Mouse (Mus musculus) heart, adult 2 months (tissue): ENCODE results near the gene Il5ra. TPM values are rescaled to one million over a fixed set of nuclear protein-coding genes. Genes with fewer than 3 reads are reported as not detected.

Experiments used
- DNase-seq, 2 experiments: peaks; one replicate each; pipeline ENCODE4 v3.0.0; 2021
- H3K27ac ChIP-seq: fragments of 200-600 bp; 2 replicates; pipeline ENCODE4 v1.8.1; 2022
- H3K27me3 ChIP-seq: fragments of 200-500 bp; 2 replicates; pipeline ENCODE4 v1.6.1; 2012; ENCODE audit warnings: mild to moderate bottlenecking, low read length, inconsistent platforms, mixed read lengths; ENCODE audit not compliant: control insufficient read depth, insufficient read depth
- H3K36me3 ChIP-seq: fragments of 200-500 bp; 2 replicates; pipeline ENCODE4 v1.6.1; 2012; ENCODE audit warnings: low read length, inconsistent platforms; ENCODE audit not compliant: control insufficient read depth, insufficient read depth
- H3K4me1 ChIP-seq: fragments of 200-500 bp; 2 replicates; pipeline ENCODE4 v1.6.1; 2011; ENCODE audit warnings: low read length; ENCODE audit not compliant: control insufficient read depth, insufficient read depth
- H3K4me3 ChIP-seq: fragments of 200-600 bp; 2 replicates; pipeline ENCODE4 v1.8.1; 2022
- H3K79me2 ChIP-seq: fragments of 200-500 bp; replicated peaks from 2 replicates; pipeline ENCODE4 v1.6.1; 2012; ENCODE audit warnings: mild to moderate bottlenecking, inconsistent platforms, low read length, moderate library complexity, mixed read lengths; ENCODE audit not compliant: control insufficient read depth, insufficient read depth
- H3K9ac ChIP-seq: fragments of 200-500 bp; 2 replicates; pipeline ENCODE4 v1.6.1; 2012; ENCODE audit warnings: low read depth, mild to moderate bottlenecking, control low read depth, inconsistent platforms, low read length, mixed read lengths
- CTCF ChIP-seq: fragments of 200-600 bp; IDR thresholded peaks from 2 replicates; pipeline ENCODE4 v1.8.1; 2022; ENCODE audit warnings: antibody characterized with exemption, mild to moderate bottlenecking, moderate library complexity
- EP300 ChIP-seq: fragments of 200-500 bp; IDR thresholded peaks from 2 replicates; pipeline ENCODE4 v1.6.1; 2011; ENCODE audit warnings: low read depth, low read length, control low read depth; ENCODE audit not compliant: insufficient read depth
- POLR2A ChIP-seq: fragments of 200-500 bp; IDR thresholded peaks from 2 replicates; pipeline ENCODE4 v1.6.1; 2011; ENCODE audit warnings: mild to moderate bottlenecking, low read depth, low read length, control low read depth; ENCODE audit not compliant: insufficient read depth
- WGBS: fragments of 180-500 bp; shearing (Covaris S2); methylation state at CpG from one replicate; pipeline ENCODE4 v1.1.7; 2018; 5-methylcytosine and 5-hydroxymethylcytosine counted together
- intact Hi-C: fragments of 180-260 bp; cut with DNase I; formaldehyde crosslinking; loops from one replicate; pipeline ENCODE4 v1.15.1; 2025
- polyA plus RNA-seq: library from polyadenylated mRNA; depleted of rRNA; stranded (reverse); fragments of >200 nt; gene quantifications from 2 replicates; pipeline ENCODE4 v1.2.3, GENCODE M21; 2012
- total RNA-seq, 2 experiments: library from RNA; stranded (reverse); gene quantifications; 2 replicates each; pipeline ENCODE4 v1.2.3; 2021

The Il5ra gene
- total and polyA plus RNA-seq, 3 experiments, result 0.06 to 0.30 TPM; not detected in 1

GRCm38 (mm10) chr6:106727703-106728102 lies 21.1 kb downstream of the Il5ra start:
- intact Hi-C loops, result no loop called here
- WGBS, result 56% methylated on average over 1 of the region's 1 CpGs
- Histone ChIP-seq H3K9ac (no peak overlapping the region), H3K4me1 (no peaks in the 10 kb centered on the region), H3K36me3 (no peaks in the 10 kb centered on the region), H3K79me2 (no peaks in the 10 kb centered on the region), H3K27me3 (no peaks in the 10 kb centered on the region), H3K27ac (no peak overlapping the region), H3K4me3 (no peak overlapping the region)
- no peak for DNase-seq
- TF ChIP-seq EP300 (no peak), POLR2A (no peak), CTCF (no peak)

GRCm38 (mm10) chr6:106726078-106726477 lies 22.8 kb downstream of the Il5ra start:
- no peaks in the 10 kb centered on the region for H3K4me1 ChIP-seq
- no peaks in the 10 kb centered on the region for H3K27me3 ChIP-seq
- H3K79me2 ChIP-seq, result no peaks in the 10 kb centered on the region
- no peak overlapping the region for H3K27ac ChIP-seq
- 58% methylated on average over 6 of the region's 6 CpGs for WGBS
- no peak overlapping the region for H3K4me3 ChIP-seq
- no peaks in the 10 kb centered on the region for H3K36me3 ChIP-seq
- no peak for DNase-seq
- TF ChIP-seq POLR2A, result no peak
- no peak for TF ChIP-seq EP300
- TF ChIP-seq CTCF, result no peak
- intact Hi-C loops, result no loop called here
- H3K9ac ChIP-seq, result no peak overlapping the region

GRCm38 (mm10) chr6:106725642-106726041 lies 23.2 kb downstream of the Il5ra start:
- Histone ChIP-seq H3K36me3 (no peaks in the 10 kb centered on the region), H3K27ac (no peak overlapping the region), H3K27me3 (no peaks in the 10 kb centered on the region), H3K4me1 (no peaks in the 10 kb centered on the region), H3K4me3 (no peak overlapping the region), H3K9ac (no peak overlapping the region), H3K79me2 (no peaks in the 10 kb centered on the region)
- 63% methylated on average over 4 of the region's 4 CpGs for WGBS
- intact Hi-C loops, result no loop called here
- DNase-seq, result no peak
- TF ChIP-seq CTCF, result no peak
- no peak for TF ChIP-seq EP300
- TF ChIP-seq POLR2A, result no peak

- DNase-seq, result no peak
- TF ChIP-seq EP300 (no peak), POLR2A (no peak), CTCF (no peak)
- Histone ChIP-seq H3K4me1 (no peaks in the 10 kb centered on the region), H3K27me3 (no peaks in the 10 kb centered on the region), H3K4me3 (no peak overlapping the region), H3K79me2 (no peaks in the 10 kb centered on the region), H3K9ac (no peak overlapping the region), H3K36me3 (no peaks in the 10 kb centered on the region), H3K27ac (no peak overlapping the region)
- intact Hi-C loops, result no loop called here
- WGBS, result 27% methylated on average over 3 of the region's 3 CpGs
Measured at GRCm38 (mm10) chr6:106705506-106706035, 43.3 kb downstream of the Il5ra start.

GRCm38 (mm10) chr6:106701931-106702330 lies 46.9 kb downstream of the Il5ra start:
- no peak for TF ChIP-seq POLR2A
- TF ChIP-seq CTCF, result no peak
- TF ChIP-seq EP300, result no peak
- intact Hi-C loops, result no loop called here
- Histone ChIP-seq H3K36me3 (no peaks in the 10 kb centered on the region), H3K27ac (no peak overlapping the region), H3K4me1 (no peaks in the 10 kb centered on the region), H3K9ac (no peak overlapping the region), H3K4me3 (no peak overlapping the region), H3K79me2 (no peaks in the 10 kb centered on the region), H3K27me3 (no peaks in the 10 kb centered on the region)
- no peak for DNase-seq
- WGBS, result 51% methylated on average over 3 of the region's 3 CpGs

- no peak overlapping the region for H3K27ac ChIP-seq
- no peaks in the 10 kb centered on the region for H3K27me3 ChIP-seq
- no peak for TF ChIP-seq EP300
- TF ChIP-seq POLR2A, result no peak
- TF ChIP-seq CTCF, result no peak
- no peak for DNase-seq
- no peak overlapping the region for H3K9ac ChIP-seq
- H3K4me1 ChIP-seq, result no peaks in the 10 kb centered on the region
- WGBS, result 68% methylated on average over 8 of the region's 8 CpGs
- H3K79me2 ChIP-seq, result no peaks in the 10 kb centered on the region
- intact Hi-C loops, result no loop called here
- H3K36me3 ChIP-seq, result no peaks in the 10 kb centered on the region
- no peak overlapping the region for H3K4me3 ChIP-seq
Measured at GRCm38 (mm10) chr6:106675581-106675980, 73.3 kb downstream of the Il5ra start.
